Mouse (Mus musculus) NIH3T3 (cell line): ENCODE results near the gene Slc25a22.

Source experiments
- DNase-seq: peaks from one replicate; pipeline ENCODE4 v3.0.0-alpha.2; 2012; ENCODE audit warnings: low read depth

Gene Slc25a22

DNA sequence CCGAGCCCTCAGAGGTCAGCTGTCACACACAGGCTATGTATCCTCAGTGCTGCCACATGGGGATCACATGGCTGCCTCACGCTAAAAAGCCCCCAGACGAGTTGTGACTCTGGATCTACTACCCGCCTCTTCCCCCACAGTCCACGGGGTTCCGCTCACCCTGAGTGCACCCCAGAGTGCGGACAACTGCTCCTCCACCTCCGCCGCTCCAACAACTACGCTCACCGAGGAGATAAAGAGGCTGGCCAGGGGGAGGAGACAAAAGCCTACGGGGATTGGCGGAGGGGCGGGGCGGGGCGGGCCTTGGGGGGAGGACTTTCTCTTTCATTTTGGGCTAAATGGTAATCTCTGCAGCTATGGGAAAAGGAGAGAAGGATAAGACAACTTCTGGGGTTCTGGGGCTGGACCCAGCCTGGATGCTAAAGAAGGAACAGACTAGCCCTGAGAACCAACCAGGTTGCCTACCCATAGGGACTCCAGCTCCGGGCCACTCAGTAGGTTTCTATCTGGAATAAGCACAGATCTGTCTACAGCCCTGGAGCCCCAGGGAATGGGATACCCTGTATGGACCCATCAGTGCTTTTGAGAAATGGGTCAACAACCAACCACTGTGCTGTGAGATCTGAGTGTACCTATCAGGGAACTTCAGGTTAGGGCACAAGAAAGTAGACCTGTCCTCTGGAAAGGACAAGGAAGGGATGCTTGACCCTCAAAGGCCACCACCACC, 2.4 kb downstream of the Slc25a22 start:
- peak; percentile 76 for DNase-seq

DNA sequence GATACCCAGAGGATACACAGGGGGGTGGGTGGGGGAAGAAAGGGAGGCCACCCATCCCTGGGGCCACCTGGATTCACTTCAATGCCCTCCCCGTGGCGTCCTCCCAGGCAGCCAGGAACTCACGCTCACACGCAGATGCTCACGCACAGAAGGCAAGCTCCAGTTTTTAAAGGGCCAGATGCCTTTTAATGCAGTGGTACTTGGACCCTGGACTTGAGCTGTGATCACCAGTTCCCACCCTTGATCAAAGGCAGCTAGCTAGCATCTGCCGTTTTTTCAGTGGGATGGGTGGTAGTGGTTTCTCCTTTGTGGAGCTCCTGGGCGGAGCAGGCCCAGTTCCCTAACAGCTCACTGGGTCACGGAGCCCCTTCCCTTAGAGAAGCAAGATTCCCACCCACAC, 3.2 kb downstream of the Slc25a22 start:
- no peak for DNase-seq

DNA sequence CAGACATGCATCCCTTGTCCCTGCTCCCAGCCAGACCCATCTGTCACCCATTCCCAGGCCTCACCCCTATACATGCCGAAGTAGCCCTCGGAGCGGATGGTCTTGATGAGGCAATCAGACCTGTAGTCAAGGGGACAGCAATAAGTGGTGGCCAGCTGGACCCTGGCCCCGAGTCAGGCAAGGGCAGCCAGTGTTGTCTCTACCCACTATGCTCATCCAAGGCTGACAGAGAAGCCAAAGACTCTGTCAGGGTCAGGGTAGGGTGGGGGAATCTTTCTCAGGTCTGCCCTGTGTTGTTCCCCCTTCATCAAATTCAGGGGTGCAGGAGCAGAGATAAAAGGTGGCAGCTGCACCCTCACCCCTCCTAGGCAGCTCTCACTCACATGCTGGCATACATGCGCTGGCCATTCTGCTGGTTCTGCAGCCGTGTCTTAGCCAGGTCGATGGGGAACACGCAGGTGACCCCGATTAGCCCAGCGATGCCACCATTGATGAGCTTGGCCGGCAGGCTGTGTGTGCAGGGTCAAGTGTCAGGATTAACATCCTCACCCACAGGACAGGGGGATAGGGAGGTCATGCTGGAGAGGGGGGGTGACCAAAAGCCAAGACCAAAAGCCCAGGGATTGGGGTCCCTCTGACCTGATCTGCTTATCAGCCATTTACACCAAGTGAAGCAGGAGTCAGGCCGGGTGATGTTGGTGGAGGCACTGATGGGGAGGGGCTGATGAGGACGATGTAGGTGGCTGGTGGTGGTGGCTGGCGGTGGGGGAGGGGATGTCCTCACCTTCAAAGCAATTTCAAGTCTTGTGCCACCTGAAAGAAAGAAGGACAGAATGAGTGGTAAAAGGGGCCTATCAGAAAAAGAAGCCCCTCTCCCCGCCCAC, 3.9 kb downstream of the Slc25a22 start:
- DNase-seq, result no peak

DNA sequence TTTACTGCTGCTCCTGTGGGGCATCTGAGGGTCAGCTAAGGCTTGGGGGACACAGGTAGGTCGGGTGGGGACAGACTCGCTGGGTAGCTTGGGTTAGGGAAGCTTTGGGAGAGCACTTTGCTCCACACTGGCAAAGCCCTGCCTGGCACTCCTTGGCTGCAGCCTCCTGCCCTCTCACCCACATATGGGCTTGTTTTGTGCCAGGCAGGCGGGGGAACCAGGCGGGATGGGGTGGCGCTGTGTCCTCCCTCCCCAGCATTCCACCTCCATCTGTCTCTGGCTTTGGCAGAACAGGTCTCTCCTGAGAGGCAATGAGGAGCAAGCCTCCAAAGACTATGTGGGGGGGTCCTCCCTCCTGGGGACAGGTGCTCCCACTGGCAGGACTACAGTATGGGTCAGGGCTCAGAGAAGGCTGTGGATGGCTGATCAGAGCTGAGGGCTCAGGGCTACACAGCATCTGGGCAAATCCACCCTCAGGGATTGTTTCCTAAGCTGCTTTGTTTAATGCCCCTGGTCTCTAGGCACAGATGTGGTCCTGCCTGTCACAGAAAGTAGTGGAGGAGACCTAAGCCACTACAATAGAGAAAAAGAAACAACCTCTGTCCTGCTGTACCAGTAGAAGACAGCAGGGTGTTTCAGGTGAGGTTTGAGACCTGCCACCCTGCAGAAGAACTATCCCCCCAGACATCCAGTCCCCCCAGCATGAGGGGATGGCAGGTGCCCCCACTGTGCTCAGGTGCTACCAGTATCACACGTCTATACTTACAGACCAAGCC, 4.8 kb downstream of the Slc25a22 start:
- no peak for DNase-seq

DNA sequence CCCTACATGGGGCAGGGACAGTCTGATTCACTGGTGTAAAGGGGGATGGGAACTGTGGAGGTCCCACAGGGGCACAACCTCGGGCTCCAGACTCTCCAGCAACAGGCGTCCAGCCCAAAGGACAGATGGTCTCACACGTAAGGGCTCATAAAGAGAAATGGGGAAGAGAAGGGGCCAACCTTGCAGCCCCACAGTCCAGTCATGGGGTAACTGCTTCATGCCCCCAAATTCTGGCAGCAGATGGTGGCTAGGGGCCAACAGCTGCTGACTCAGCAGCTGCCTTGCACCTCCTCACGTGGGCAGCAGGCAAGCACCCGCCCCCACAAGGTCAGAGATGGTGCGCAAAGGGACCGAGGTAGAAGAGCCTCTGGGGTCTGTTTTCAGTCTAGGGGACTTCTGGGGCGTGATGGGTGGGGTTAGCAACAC, 5.5 kb downstream of the Slc25a22 start:
- DNase-seq, result peak; percentile 69

DNA sequence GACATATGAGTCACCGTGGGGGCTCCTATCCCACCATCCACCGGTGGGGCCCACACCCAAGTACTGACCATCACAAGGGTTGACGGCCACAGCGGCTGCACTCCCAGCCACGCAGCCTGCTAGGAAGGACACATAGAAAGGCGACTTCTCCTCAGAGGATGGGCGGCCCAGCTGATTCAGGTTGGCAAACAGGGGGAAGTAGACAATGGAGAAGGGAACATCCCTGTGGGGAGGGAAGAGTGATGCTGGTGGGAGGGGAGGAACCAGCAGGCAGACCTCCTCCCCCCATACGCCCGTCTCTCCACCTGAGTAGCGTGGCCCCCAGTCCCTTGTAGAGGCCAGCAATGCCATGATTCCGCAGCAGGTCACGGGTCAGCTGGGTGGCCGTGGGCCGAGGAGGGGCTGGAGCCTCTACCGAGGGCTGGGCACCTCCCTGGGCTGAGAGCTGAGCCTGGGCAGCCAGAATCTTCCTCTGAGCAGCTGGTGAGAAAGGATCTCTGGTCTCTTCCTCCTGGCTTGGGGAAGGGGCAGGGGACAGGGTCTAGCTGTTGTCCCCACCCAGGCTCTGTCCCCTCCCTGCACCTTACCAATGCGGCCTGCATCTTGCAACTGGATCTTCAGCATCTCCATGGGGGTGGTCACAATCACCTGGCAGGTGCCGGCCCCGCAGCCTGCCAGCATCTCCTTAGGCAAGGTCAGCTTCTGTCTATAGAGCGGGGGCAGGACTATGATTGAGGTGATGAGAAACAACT, 6.1 kb downstream of the Slc25a22 start:
- no peak for DNase-seq

DNA sequence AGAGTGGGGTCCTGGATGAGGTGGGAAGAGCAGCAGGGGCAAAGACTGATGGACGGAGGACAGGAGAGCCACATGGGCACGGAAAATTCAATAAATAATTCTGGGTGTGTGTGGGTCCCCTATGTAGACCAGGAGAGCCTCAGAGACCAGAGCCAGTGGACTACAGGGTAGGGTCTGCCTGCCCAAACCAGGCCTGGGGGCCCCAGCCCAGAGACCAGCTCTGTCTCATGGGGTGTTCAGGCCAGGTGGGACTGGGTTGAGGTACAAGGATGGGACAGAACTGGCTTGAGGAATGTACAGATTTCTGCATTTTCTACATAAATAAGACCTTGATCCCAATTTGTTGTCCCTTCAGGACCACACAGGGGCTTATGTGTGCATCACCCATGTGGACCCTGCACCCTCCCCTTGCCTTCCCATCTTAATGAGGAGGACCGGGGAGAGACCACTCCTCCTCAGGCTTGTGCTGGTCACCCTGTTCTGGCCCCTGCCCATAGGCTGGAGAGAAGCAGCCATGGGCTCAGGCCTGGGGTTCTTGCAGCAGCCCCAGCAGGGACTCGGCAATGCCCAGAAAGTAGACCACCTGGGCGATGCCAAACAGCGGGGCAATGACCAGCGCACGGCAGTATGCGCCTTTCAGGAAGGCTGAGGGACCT, 7.0 kb downstream of the Slc25a22 start:
- DNase-seq, result no peak

DNA sequence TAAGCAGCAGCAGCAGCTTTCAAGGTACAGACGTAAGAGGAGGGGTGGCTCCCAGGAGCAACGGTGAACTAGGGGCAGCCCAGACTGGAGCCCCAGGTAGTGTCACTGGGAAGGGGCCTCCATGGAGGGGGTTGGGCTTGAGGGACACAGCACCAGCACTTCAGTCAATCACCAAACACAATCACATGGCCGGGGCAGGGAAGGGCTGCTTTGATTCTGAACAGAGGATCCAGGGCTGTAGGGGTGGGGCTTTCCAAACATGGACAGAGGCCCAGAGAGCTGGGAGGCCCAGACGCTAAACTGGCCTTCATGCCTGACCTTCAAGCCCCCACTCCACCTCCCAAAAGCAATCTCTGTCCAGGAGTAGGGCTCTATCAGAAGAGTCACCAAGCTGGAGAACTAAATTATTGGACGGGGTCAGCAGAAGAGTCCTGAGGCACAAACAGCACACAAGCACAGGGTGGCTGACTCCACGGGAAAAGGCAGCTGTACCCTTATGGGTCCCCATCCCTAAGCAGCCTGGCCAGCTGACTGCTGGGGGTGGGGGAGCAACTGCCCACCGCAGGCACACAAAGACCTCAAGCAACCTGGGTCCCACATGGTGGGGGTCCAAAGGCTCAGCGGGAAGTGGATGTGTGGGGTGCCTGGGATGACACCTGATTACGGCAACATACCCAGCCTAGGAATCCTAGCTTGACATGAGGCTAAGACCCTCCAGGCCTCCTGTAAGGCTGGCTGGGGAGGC, 7.7 kb downstream of the Slc25a22 start:
- no peak for DNase-seq

DNA sequence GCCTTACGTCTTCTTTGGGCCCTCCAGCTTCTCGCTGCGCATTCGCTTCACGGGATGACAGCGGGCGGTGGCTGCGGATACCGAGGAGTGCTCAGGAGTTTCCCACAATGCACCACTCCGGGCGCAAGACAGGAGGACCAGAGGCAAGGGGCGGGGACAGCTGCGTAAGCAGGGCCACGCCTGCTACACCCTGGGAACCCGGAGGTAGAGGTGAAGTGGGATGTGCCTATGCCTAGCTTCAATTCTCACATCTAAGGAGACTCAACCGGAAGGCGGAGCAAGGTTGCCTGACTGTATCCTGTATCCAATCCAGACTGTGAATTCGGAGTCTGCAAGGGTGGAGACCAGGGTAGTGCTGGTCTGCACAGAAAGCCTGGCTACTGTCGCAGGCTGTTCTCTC, 8.4 kb downstream of the Slc25a22 start, which contains the start of gene Cend1:
Gene Cend1 (minus strand): TSS at position 182 of the 400 bp plus-strand sequence.
- no peak for DNase-seq

DNA sequence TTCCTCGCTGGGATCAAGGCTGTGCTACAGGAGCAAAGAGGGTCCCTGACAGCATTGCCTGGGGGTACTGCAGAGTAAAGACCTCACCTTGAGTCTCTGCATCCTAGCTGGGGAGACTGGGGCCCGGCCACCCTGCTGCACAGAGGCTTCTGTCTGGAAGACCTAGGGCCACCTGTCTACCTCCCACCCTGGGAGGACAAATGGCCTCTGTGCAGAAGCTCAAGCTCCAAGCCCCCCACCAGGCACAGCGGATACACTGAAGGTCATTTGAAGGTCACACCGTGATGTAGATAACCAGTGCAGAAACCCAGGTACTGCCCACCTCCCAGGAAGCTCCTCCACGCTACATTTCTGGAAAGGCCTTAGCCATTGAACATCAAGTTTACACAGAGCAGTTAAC, 9.0 kb downstream of the Slc25a22 start:
- no peak for DNase-seq

DNA sequence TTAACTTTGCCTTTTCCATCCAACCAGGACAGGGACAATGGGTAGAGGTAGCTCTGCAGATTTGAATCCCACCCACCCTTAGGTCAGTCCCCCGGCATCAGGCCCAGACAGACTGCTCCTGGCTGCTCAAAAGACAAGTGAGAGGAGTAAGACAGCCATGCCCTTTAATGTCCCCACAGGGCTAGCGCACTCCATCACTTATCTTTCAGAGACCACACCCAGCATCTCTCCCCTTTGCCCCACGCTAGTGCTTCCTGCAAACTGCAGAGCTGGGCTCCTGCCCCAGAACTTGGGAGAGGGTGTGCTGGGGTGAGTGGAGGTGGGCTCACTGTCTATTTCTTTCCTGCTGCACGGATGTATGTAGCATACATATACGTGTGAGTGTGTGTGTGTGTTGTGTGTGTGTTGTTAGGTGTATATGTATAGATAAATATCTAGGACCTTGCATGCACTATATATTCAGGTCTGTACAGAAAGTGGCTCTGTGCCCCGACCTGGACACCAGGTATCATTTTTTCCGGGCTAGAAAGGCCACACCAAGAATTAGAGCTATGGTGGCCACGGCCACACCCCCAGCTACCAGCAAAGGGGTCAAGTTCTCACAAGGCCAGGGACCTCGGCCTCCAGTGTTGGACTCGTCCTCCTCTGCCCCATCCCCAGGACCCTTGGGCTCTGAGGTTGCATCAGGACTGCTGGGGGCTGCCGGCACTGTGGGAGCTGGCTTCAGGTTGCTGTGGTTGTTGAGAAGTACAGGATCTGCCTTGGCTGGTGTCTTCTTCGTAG, 10.6 kb downstream of the Slc25a22 start:
- no peak for DNase-seq

DNA sequence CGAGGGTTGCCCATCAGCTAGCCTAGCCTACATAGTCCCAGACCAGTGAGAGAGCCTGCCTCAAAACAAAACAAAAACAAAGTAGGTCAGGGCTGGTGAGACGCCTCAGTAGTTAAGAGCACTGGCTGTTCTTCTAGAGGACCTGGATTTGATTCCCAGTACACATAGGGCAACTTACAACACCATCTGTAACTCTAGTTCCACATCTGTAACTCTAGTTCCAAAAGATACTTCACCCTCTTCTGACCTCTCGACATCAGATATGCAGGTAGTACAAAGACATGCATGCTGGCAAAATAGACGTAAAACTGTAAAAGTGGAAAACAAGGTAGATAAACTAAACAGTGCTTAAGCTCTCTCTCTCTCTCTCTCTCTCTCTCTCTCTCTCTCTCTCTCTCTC, 13.9 kb downstream of the Slc25a22 start:
- DNase-seq, result no peak

DNA sequence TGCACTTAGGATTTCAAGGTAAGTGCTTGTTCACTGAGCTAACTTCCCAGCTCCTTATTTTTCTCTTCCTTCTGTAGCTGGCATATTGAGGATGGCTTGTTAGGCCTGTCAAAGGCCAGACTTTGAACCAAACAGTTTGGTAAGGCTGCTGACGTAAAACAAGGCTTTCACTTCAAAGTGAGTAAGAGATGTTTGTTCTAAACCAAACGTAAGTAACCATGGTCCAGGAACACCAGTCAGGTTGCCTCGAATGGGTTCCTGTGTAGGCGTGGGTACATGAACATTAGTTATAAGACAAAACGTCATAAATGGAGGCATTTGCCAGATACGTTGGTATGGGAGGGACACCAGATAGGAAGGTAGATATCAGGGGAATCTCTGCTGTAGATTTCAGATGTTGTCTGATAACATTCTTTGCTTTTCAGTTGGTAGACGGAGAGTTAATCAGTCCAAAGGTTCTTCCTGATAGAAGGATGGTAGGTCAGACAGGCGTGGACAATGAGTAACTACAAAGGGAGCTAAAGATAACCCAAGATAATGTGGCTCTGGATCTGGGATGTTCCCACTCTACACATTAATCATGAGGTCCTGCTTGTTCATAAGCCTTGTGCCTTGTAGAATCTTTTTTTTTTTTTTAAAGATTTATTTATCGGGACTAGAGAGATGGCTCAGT, 17.5 kb downstream of the Slc25a22 start:
- no peak for DNase-seq

DNA sequence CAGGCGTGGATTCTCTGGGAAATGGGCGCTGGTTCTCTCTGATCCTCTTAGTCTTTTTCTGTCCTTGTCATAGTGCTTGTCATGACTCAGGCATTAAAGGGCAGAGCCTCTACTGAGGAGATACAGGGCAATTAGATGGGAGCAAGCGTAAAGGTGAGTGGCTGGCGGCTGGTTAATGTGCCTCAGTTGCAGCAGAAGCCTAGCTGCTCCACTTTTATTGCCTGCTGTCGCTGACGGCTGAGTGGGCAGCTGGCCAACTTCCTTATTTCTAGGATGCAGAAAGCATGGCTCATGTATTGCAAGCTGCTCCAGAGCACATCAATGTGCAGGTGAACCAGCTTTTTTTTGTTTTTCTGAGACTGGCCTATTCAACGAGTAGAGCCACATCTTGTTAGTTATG, 18.7 kb downstream of the Slc25a22 start:
- peak; percentile 33 for DNase-seq

DNA sequence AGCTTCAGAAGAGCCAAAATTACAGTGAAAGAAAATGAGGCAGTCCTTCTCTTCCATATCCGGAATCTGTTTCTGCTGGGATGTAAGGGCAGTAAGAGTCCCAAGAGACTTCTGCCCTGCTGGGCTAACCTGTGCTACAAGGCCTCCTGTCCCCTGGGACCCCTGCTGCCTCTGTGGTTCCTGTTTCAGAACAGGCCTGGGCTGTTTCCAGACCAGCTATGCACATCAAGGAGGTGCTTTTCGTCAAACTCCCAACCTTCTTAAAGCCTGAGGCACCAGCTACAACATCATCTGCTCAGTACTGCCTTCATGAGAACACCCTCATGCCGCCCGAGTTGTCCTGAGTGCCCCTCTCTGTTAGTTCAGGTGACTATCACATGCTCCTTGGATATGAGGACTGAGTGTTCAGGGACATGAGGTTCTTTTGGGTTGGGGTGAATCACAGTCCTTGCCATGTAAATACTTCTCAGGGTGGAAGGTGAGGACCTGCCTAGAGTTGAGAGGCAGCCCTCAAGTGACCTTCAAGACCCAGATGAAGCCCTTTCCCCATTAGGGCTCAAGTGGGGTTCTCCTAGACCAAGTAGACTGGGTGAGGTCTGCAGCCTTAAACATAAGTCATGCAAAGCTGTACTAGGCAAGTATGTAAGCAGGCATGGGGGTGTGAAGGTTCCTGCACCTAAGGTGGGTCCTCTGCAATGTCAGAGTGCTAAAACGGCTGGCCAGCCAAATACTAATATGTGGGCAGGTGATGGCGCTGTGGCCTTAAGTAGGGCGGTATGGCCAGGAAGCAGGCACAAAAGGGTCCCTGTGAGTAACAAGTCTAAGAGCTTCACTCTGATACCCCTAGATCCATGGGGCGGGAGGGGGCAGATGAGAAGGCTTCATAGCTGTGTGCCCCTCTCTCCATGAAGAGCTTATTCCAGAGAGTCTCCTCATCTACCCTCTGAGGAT, 19.7 kb downstream of the Slc25a22 start:
- no peak for DNase-seq

DNA sequence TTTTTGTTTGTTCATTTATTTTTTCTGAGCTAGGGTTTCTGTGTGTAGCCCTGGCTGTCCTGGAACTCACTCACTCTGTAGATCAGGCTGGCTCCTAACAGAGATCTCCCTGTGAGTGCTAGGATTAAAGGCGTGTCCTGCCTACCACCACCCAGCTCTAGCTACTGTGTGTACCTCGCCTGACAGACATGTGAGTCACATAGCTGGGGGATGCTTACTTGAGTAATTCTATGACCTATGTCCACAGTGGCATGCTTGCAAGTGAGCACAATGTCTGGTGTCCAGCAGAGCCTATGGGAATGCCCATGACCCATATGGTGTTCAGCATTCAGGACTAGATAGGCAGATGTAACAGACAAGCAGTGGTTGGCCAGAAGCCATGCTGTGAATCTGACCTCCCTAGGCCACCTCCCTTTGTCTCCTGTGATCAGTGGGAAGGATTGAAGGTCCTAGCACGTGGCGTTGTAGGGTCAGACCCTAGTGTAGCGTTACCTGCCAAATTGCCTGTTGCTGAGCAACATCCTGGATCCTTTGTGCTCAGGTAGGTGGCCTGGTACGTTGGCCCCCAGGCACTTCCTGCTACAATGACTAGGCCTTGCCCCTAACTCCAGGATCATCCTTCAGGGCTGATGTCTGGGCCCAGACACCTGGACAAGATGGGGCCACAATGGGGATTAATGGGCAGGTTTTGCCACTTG, 21.4 kb downstream of the Slc25a22 start:
- DNase-seq, result peak; percentile 18
